Mouse (Mus musculus) midbrain, embryonic 16.5 days (tissue): ENCODE results near the gene Plin1. TPM values are rescaled to one million over a fixed set of nuclear protein-coding genes. Genes with fewer than 3 reads are reported as not detected.

Experiments
- ATAC-seq: fragments of 200-750 bp; cut with Nextera tagmentation; 2 replicates; pipeline ENCODE4 v1.8.0; 2017; ENCODE audit warnings: moderate TSS enrichment
- H3K27ac ChIP-seq: fragments of 300-500 bp; sonication (generic); 2 replicates; pipeline ENCODE4 v1.5.1; 2014; ENCODE audit warnings: mild to moderate bottlenecking, low read length, mixed read lengths
- H3K27me3 ChIP-seq: fragments of 300-500 bp; sonication (generic); 2 replicates; pipeline ENCODE4 v1.6.1; 2014; ENCODE audit warnings: low read depth, low read length, mixed read lengths; ENCODE audit not compliant: control insufficient read depth, insufficient read depth
- H3K36me3 ChIP-seq: fragments of 300-500 bp; sonication (generic); 2 replicates; pipeline ENCODE4 v1.6.1; 2014; ENCODE audit warnings: mild to moderate bottlenecking, low read length, moderate library complexity, mixed read lengths; ENCODE audit not compliant: control insufficient read depth, insufficient read depth
- H3K4me1 ChIP-seq: fragments of 300-500 bp; sonication (generic); 2 replicates; pipeline ENCODE4 v1.6.1; 2014; ENCODE audit warnings: mild to moderate bottlenecking, low read length, mixed read lengths; ENCODE audit not compliant: control insufficient read depth, insufficient read depth
- H3K4me2 ChIP-seq: fragments of 300-500 bp; sonication (generic); 2 replicates; pipeline ENCODE4 v1.6.1; 2014; ENCODE audit warnings: mild to moderate bottlenecking, low read length, mixed read lengths
- H3K4me3 ChIP-seq: fragments of 300-500 bp; sonication (generic); 2 replicates; pipeline ENCODE4 v1.5.1; 2014; ENCODE audit warnings: low read depth, mild to moderate bottlenecking, low read length, moderate library complexity, mixed read lengths
- H3K9ac ChIP-seq: fragments of 300-500 bp; sonication (generic); 2 replicates; pipeline ENCODE4 v1.6.1; 2014; ENCODE audit warnings: low read depth, low read length, mixed read lengths
- H3K9me3 ChIP-seq: fragments of 300-500 bp; sonication (generic); replicated peaks from 2 replicates; pipeline ENCODE4 v1.6.1; 2014; ENCODE audit warnings: mild to moderate bottlenecking, low read length, mixed read lengths; ENCODE audit not compliant: control insufficient read depth, poor library complexity, severe bottlenecking
- WGBS: fragments of 180-500 bp; shearing (Covaris S2); extraction: QIAGEN DNeasy Blood & Tissue Kit; methylation state at CpG from one replicate; pipeline ENCODE4 v1.1.7; 2014; 5-methylcytosine and 5-hydroxymethylcytosine counted together
- polyA plus RNA-seq: library from polyadenylated mRNA; unstranded; fragments of >200 nt; fragmentation: Nextera tagmentation; extraction: Ambion mirVana; gene quantifications from 2 replicates; pipeline ENCODE4 v1.2.1, GENCODE M21; 2015

Gene Plin1
- polyA plus RNA-seq, 1 experiment from 2014 or later = 0.24 TPM

- no peak overlapping the region for H3K9ac ChIP-seq
- H3K4me3 ChIP-seq = no peak overlapping the region
- no peaks in the 10 kb centered on the region for H3K9me3 ChIP-seq
- H3K27ac ChIP-seq = no peak overlapping the region
- H3K27me3 ChIP-seq = peaks cover 17% of the 10 kb centered on the region
- H3K36me3 ChIP-seq = no peaks in the 10 kb centered on the region
- H3K4me1 ChIP-seq = no peaks in the 10 kb centered on the region
- 12% methylated on average over 2 of the region's 2 CpGs for WGBS
- no peak for ATAC-seq
- no peak overlapping the region for H3K4me2 ChIP-seq
These were observed 5.6 kb downstream of the Plin1 start for GRCm38 (mm10) chr7:79727091-79727490.

- no peaks in the 10 kb centered on the region for H3K36me3 ChIP-seq
- peak overlapping the region; percentile 93 for H3K4me2 ChIP-seq
- 1% methylated on average over 44 of the region's 48 CpGs for WGBS
- peak overlapping the region; percentile 72 for H3K4me3 ChIP-seq
- H3K27ac ChIP-seq = peak overlapping the region; percentile 58; the same call in 1 of the 2 replicates
- no peaks in the 10 kb centered on the region for H3K4me1 ChIP-seq
- peaks cover 19% of the 10 kb centered on the region for H3K27me3 ChIP-seq
- no peaks in the 10 kb centered on the region for H3K9me3 ChIP-seq
- peak overlapping the region; percentile 91 for H3K9ac ChIP-seq
- peak; percentile 85 for ATAC-seq
These were observed 11.2 kb downstream of the Plin1 start for GRCm38 (mm10) chr7:79721386-79721977.

GRCm38 (mm10) chr7:79715187-79715981 is 17.3 kb downstream of the Plin1 start, which contains the start of gene Kif7:
Kif7 (minus strand) TSS chr7:79715720.
- H3K4me1 ChIP-seq = peaks cover 9% of the 10 kb centered on the region; the same call in 1 of the 2 replicates
- no peak within 1 kb of the TSS for H3K27ac ChIP-seq
- H3K9me3 ChIP-seq = no peaks in the 10 kb centered on the region
- WGBS = under 1% methylated on average over 45 of the region's 55 CpGs
- H3K4me3 ChIP-seq = peak within 1 kb of the TSS; percentile 62
- H3K27me3 ChIP-seq = no peaks in the 10 kb centered on the region
- ATAC-seq = peak; percentile 74
- H3K9ac ChIP-seq = peak within 1 kb of the TSS; percentile 67
- H3K36me3 ChIP-seq = no peaks in the 10 kb centered on the region
- peak within 1 kb of the TSS; percentile 94 for H3K4me2 ChIP-seq

- WGBS = 25% methylated on average over 17 of the region's 17 CpGs
- H3K9ac ChIP-seq = peak overlapping the region; percentile 64
- no peak overlapping the region for H3K27ac ChIP-seq
- H3K4me3 ChIP-seq = peak overlapping the region; percentile 47
- H3K4me2 ChIP-seq = peak overlapping the region; percentile 73
- ATAC-seq = no peak
- H3K9me3 ChIP-seq = no peaks in the 10 kb centered on the region
- H3K27me3 ChIP-seq = no peaks in the 10 kb centered on the region
- no peaks in the 10 kb centered on the region for H3K36me3 ChIP-seq
- peaks cover 13% of the 10 kb centered on the region for H3K4me1 ChIP-seq
These were observed 21.9 kb downstream of the Plin1 start for GRCm38 (mm10) chr7:79710831-79711230.

DNA sequence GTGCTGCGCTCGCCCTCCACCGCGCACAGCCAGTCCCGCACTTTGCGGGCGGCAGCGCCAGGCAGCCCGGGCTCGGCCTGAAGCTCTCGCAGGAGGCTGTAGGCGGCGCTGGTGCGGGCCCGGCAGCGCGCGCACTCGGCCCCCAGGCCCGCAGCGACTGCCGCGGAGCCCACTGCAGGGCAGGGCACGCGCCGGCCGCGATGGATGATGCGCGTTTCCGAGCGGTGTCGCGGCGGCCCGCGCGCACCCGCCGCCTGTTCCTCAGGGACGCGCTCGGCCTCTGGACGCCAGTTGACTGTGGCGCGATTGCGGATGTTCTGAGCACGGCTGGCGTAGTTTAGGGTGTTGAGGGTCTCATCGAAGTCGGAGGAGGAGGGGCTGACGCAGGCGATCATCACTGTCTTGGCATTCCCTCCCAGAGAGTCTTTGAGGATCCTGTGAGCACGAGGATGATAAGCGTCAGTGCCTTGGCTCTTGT is 22.5 kb downstream of the Plin1 start:
- Histone ChIP-seq H3K27me3 (no peaks in the 10 kb centered on the region), H3K4me1 (peaks cover 12% of the 10 kb centered on the region), H3K9me3 (no peaks in the 10 kb centered on the region), H3K27ac (0 out of 2 replicates have a peak overlapping the region, but pooled peaks have one; percentile 28), H3K4me3 (peak overlapping the region; percentile 47), H3K4me2 (peak overlapping the region; percentile 73), H3K9ac (peak overlapping the region; percentile 64), H3K36me3 (no peaks in the 10 kb centered on the region)
- peak; percentile 92 for ATAC-seq
- WGBS = under 1% methylated on average over 38 of the region's 55 CpGs

DNA sequence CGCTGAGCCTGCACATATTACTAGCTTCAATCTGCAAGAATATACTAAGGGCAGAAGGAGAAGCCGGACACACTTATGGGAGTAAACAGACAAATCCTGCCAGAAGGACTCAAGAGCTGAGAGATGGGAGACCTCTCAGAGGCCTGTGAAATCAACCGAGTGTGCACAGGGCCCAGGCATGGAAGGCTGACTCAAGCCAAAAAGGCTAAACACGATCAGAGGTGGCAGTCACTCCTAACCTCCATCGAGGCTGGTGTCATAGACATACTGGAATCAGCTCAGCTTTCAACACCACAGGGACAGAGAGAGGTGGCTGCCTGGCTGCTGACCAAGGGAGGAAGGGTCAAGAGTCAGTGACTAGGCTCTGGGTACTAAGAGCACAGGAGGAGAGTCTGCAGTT is 27.5 kb downstream of the Plin1 start:
- H3K27ac ChIP-seq = no peak overlapping the region
- H3K4me1 ChIP-seq = peaks cover 3% of the 10 kb centered on the region; the same call in 1 of the 2 replicates
- H3K4me2 ChIP-seq = no peak overlapping the region
- no peak for ATAC-seq
- H3K27me3 ChIP-seq = no peaks in the 10 kb centered on the region
- H3K9ac ChIP-seq = no peak overlapping the region
- 89% methylated on average over 5 of the region's 5 CpGs for WGBS
- H3K4me3 ChIP-seq = no peak overlapping the region
- H3K9me3 ChIP-seq = no peaks in the 10 kb centered on the region
- H3K36me3 ChIP-seq = no peaks in the 10 kb centered on the region

- ATAC-seq = no peak
- H3K4me1 ChIP-seq = no peaks in the 10 kb centered on the region
- H3K9me3 ChIP-seq = no peaks in the 10 kb centered on the region
- WGBS = 85% methylated on average over 16 of the region's 16 CpGs
- no peak overlapping the region for H3K4me2 ChIP-seq
- H3K4me3 ChIP-seq = no peak overlapping the region
- no peaks in the 10 kb centered on the region for H3K36me3 ChIP-seq
- no peaks in the 10 kb centered on the region for H3K27me3 ChIP-seq
- no peak overlapping the region for H3K9ac ChIP-seq
- no peak overlapping the region for H3K27ac ChIP-seq
These were observed 29.9 kb downstream of the Plin1 start for GRCm38 (mm10) chr7:79702755-79703154.

GRCm38 (mm10) chr7:79696495-79696894 is 36.2 kb downstream of the Plin1 start:
- Histone ChIP-seq H3K27me3 (no peaks in the 10 kb centered on the region), H3K4me1 (no peaks in the 10 kb centered on the region), H3K9me3 (no peaks in the 10 kb centered on the region), H3K4me2 (no peak overlapping the region), H3K9ac (no peak overlapping the region), H3K36me3 (no peaks in the 10 kb centered on the region), H3K4me3 (no peak overlapping the region), H3K27ac (no peak overlapping the region)
- WGBS = 86% methylated on average over 8 of the region's 8 CpGs
- no peak for ATAC-seq

- Histone ChIP-seq H3K27me3 (no peaks in the 10 kb centered on the region), H3K4me3 (no peak overlapping the region), H3K9me3 (no peaks in the 10 kb centered on the region), H3K4me2 (no peak overlapping the region), H3K9ac (no peak overlapping the region), H3K4me1 (no peaks in the 10 kb centered on the region), H3K36me3 (no peaks in the 10 kb centered on the region), H3K27ac (no peak overlapping the region)
- ATAC-seq = no peak
- WGBS = 97% methylated on average over 2 of the region's 2 CpGs
These were observed 52.5 kb downstream of the Plin1 start for GRCm38 (mm10) chr7:79680231-79680630.
